Mouse (Mus musculus) kidney, embryonic 16.5 days (tissue): ENCODE results near the gene Lrrc49. TPM values are rescaled to one million over a fixed set of nuclear protein-coding genes. Genes with fewer than 3 reads are reported as not detected.

Experiments
- ATAC-seq: fragments of 200-750 bp; cut with Nextera tagmentation; 2 replicates; pipeline ENCODE4 v1.8.0; 2017; ENCODE audit warnings: moderate TSS enrichment; ENCODE audit not compliant: low FRiP score, low TSS enrichment
- H3K27ac ChIP-seq: fragments of 300-500 bp; sonication (generic); 2 replicates; pipeline ENCODE4 v1.5.1; 2014; ENCODE audit warnings: low read length
- H3K27me3 ChIP-seq: fragments of 300-500 bp; sonication (generic); 2 replicates; pipeline ENCODE4 v1.6.1; 2014; ENCODE audit warnings: low read length, control low read depth, mixed read lengths; ENCODE audit not compliant: insufficient read depth
- H3K36me3 ChIP-seq: fragments of 300-500 bp; sonication (generic); 2 replicates; pipeline ENCODE4 v1.6.1; 2014; ENCODE audit warnings: low read length, control low read depth, mixed read lengths; ENCODE audit not compliant: insufficient read depth
- H3K4me1 ChIP-seq: fragments of 300-500 bp; sonication (generic); 2 replicates; pipeline ENCODE4 v1.6.1; 2014; ENCODE audit warnings: low read length, control low read depth, mixed read lengths; ENCODE audit not compliant: insufficient read depth
- H3K4me2 ChIP-seq: fragments of 300-500 bp; sonication (generic); replicated peaks from 2 replicates; pipeline ENCODE4 v1.6.1; 2014; ENCODE audit warnings: low read depth, low read length
- H3K4me3 ChIP-seq: fragments of 300-500 bp; sonication (generic); 2 replicates; pipeline ENCODE4 v1.5.1; 2014; ENCODE audit warnings: mild to moderate bottlenecking, low read length
- H3K9ac ChIP-seq: fragments of 300-500 bp; sonication (generic); replicated peaks from 2 replicates; pipeline ENCODE4 v1.6.1; 2014; ENCODE audit warnings: low read length
- H3K9me3 ChIP-seq: fragments of 300-500 bp; sonication (generic); 2 replicates; pipeline ENCODE4 v1.6.1; 2016; ENCODE audit warnings: low read length, control low read depth
- whole genome bisulfite sequencing: fragments of 180-500 bp; shearing (Covaris S2); extraction: QIAGEN DNeasy Blood & Tissue Kit; methylation state at CpG from one replicate; pipeline ENCODE4 v1.1.7; 2014; 5-methylcytosine and 5-hydroxymethylcytosine counted together
- polyA plus RNA-seq: library from polyadenylated mRNA; unstranded; fragments of >200 nt; fragmentation: Nextera tagmentation; extraction: Ambion mirVana; gene quantifications from 2 replicates; pipeline ENCODE4 v1.2.1, GENCODE M21; 2015

The Lrrc49 gene
- polyA plus RNA-seq, 1 experiment from 2014 or later = 16.7 TPM

GRCm38 (mm10) chr9:60712011-60712410 lies 24.1 kb upstream of the Lrrc49 start:
- Histone ChIP-seq H3K9ac (no peak overlapping the region), H3K9me3 (no peaks in the 10 kb centered on the region), H3K36me3 (no peaks in the 10 kb centered on the region), H3K4me1 (peaks cover 21% of the 10 kb centered on the region), H3K4me3 (no peak overlapping the region), H3K27me3 (no peaks in the 10 kb centered on the region), H3K4me2 (no peak overlapping the region), H3K27ac (no peak overlapping the region)
- WGBS = 68% methylated on average over 5 of the region's 5 CpGs
- ATAC-seq = no peak

- ATAC-seq = no peak
- Histone ChIP-seq H3K27ac (no peak overlapping the region), H3K4me1 (peaks cover 21% of the 10 kb centered on the region), H3K4me2 (no peak overlapping the region), H3K36me3 (no peaks in the 10 kb centered on the region), H3K9ac (no peak overlapping the region), H3K4me3 (no peak overlapping the region), H3K27me3 (no peaks in the 10 kb centered on the region), H3K9me3 (no peaks in the 10 kb centered on the region)
- WGBS = 83% methylated on average over 6 of the region's 6 CpGs
These were observed 21.8 kb upstream of the Lrrc49 start for GRCm38 (mm10) chr9:60709721-60710120.

- no peak for ATAC-seq
- no peaks in the 10 kb centered on the region for H3K27me3 ChIP-seq
- 83% methylated on average over 5 of the region's 5 CpGs for WGBS
- H3K4me3 ChIP-seq = no peak overlapping the region
- H3K9ac ChIP-seq = no peak overlapping the region
- no peaks in the 10 kb centered on the region for H3K36me3 ChIP-seq
- no peak overlapping the region for H3K4me2 ChIP-seq
- H3K27ac ChIP-seq = no peak overlapping the region
- no peaks in the 10 kb centered on the region for H3K9me3 ChIP-seq
- peaks cover 11% of the 10 kb centered on the region for H3K4me1 ChIP-seq
These were observed 20.6 kb upstream of the Lrrc49 start for GRCm38 (mm10) chr9:60708606-60709005.

- no peak overlapping the region for H3K4me2 ChIP-seq
- H3K27ac ChIP-seq = no peak overlapping the region
- H3K36me3 ChIP-seq = no peaks in the 10 kb centered on the region
- H3K9me3 ChIP-seq = no peaks in the 10 kb centered on the region
- H3K4me1 ChIP-seq = peaks cover 1% of the 10 kb centered on the region; the same call in 1 of the 2 replicates
- 90% methylated on average over 2 of the region's 2 CpGs for WGBS
- no peaks in the 10 kb centered on the region for H3K27me3 ChIP-seq
- ATAC-seq = no peak
- H3K4me3 ChIP-seq = no peak overlapping the region
- no peak overlapping the region for H3K9ac ChIP-seq
These were observed 19.6 kb upstream of the Lrrc49 start for GRCm38 (mm10) chr9:60707594-60707993.

GRCm38 (mm10) chr9:60699581-60700231 lies 11.7 kb upstream of the Lrrc49 start:
- Histone ChIP-seq H3K36me3 (no peaks in the 10 kb centered on the region), H3K4me1 (no peaks in the 10 kb centered on the region), H3K4me3 (no peak overlapping the region), H3K9me3 (no peaks in the 10 kb centered on the region), H3K9ac (no peak overlapping the region), H3K4me2 (no peak overlapping the region), H3K27me3 (no peaks in the 10 kb centered on the region), H3K27ac (no peak overlapping the region)
- WGBS = 72% methylated on average over 18 of the region's 18 CpGs
- no peak for ATAC-seq

- H3K9ac ChIP-seq = no peak overlapping the region
- no peak overlapping the region for H3K27ac ChIP-seq
- H3K36me3 ChIP-seq = no peaks in the 10 kb centered on the region
- no peak for ATAC-seq
- WGBS = 54% methylated on average over 6 of the region's 6 CpGs
- H3K4me2 ChIP-seq = no peak overlapping the region
- no peaks in the 10 kb centered on the region for H3K4me1 ChIP-seq
- H3K4me3 ChIP-seq = no peak overlapping the region
- no peaks in the 10 kb centered on the region for H3K27me3 ChIP-seq
- H3K9me3 ChIP-seq = no peaks in the 10 kb centered on the region
These were observed 8.5 kb upstream of the Lrrc49 start for GRCm38 (mm10) chr9:60696271-60696985.

GRCm38 (mm10) chr9:60693986-60694385 lies 6.0 kb upstream of the Lrrc49 start:
- no peaks in the 10 kb centered on the region for H3K27me3 ChIP-seq
- ATAC-seq = no peak
- 60% methylated on average over 2 of the region's 2 CpGs for WGBS

GRCm38 (mm10) chr9:60692624-60693023 lies 4.7 kb upstream of the Lrrc49 start:
- Histone ChIP-seq H3K9me3 (no peaks in the 10 kb centered on the region), H3K4me2 (no peak overlapping the region), H3K9ac (no peak overlapping the region), H3K4me3 (no peak overlapping the region), H3K36me3 (no peaks in the 10 kb centered on the region), H3K4me1 (peaks cover 5% of the 10 kb centered on the region; the same call in 1 of the 2 replicates), H3K27ac (no peak overlapping the region), H3K27me3 (no peaks in the 10 kb centered on the region)
- no peak for ATAC-seq
- WGBS = 43% methylated on average over 4 of the region's 4 CpGs

More at GRCm38 (mm10) chr9:60693986-60694385, 6.0 kb upstream of the Lrrc49 start:
- H3K4me3 ChIP-seq = no peak overlapping the region
- no peaks in the 10 kb centered on the region for H3K9me3 ChIP-seq
- H3K36me3 ChIP-seq = no peaks in the 10 kb centered on the region
- H3K9ac ChIP-seq = no peak overlapping the region
- H3K4me2 ChIP-seq = no peak overlapping the region
- H3K27ac ChIP-seq = no peak overlapping the region
- no peaks in the 10 kb centered on the region for H3K4me1 ChIP-seq

- Histone ChIP-seq H3K9me3 (no peaks in the 10 kb centered on the region), H3K27ac (peak overlapping the region; percentile 92), H3K4me1 (peaks cover 10% of the 10 kb centered on the region; the same call in 1 of the 2 replicates), H3K4me2 (peak overlapping the region; percentile 75), H3K36me3 (peaks cover 5% of the 10 kb centered on the region; the same call in 1 of the 2 replicates), H3K9ac (peak overlapping the region; percentile 66), H3K4me3 (peak overlapping the region; percentile 69), H3K27me3 (no peaks in the 10 kb centered on the region)
- 1% methylated on average over 7 of the region's 7 CpGs for WGBS
- ATAC-seq = peak; percentile 52
These were observed 543 bp downstream of the Lrrc49 start for GRCm38 (mm10) chr9:60687415-60687814.

GRCm38 (mm10) chr9:60682753-60683152 lies 5.2 kb downstream of the Lrrc49 start:
- WGBS = 96% methylated on average over 4 of the region's 4 CpGs
- no peaks in the 10 kb centered on the region for H3K9me3 ChIP-seq
- H3K9ac ChIP-seq = no peak overlapping the region
- peaks cover 8% of the 10 kb centered on the region for H3K36me3 ChIP-seq
- no peak overlapping the region for H3K4me2 ChIP-seq
- H3K4me1 ChIP-seq = 0 out of 2 replicates have a peak, but pooled peaks cover 4% of the 10 kb centered on the region
- ATAC-seq = no peak
- no peak overlapping the region for H3K4me3 ChIP-seq
- no peak overlapping the region for H3K27ac ChIP-seq
- H3K27me3 ChIP-seq = no peaks in the 10 kb centered on the region
